Mouse (Mus musculus) regulatory T cell (primary cell): ENCODE measurements around the gene G3bp2.

Experiments used
- in situ Hi-C: fragments of 300-600 bp; cut with MboI, MseI; formaldehyde crosslinking; loops from one replicate; pipeline ENCODE4 v1.15.1; 2025; ENCODE audit warnings: high pct_unique_total_duplicates

The G3bp2 gene

DNA sequence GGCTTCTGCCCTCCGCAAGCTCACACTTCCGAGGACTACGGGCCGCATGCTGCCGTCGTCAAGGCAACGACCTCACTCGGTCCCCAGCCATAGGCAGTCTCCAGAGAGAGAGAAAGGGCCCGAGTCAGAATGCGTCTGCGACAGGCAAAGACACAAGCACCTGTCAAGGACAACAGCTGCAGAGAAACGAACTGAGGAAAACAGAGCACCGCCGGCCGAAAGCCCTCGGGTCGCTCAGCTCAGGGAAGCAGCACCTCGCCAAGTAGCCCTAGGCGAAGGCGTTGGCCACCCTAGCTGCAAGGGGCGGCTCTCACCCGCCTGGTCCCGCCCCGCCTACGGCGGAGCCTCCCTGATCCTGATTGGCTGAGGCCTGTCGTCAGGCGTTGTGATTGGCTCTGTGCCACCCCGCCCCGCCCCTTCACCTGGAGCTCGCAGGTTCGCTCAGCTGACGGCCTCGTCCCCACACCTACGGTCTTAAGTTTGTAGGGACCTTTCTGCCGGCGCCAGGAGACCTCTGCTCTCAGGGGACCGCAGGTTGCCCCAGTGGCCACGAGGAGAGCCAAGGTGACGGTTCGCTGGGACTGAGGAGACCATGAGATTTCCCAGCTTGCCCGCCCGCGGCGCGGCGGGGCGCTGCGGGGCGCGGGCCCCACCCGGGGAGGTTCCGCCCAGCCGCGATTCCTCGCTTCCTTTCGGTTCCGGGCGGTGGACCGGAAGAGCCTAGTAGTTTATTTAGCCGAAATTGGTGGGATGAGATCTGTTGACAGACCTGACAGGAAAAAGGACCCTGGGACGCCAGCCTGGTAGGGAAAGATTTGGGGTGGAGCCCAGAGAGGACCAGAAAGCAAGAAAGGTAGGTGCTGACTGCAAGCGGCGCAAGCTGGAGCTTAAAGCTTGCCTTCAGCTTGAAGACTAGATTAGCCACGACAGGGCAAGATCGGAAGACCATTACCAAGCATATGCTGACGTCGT lies 40.9 kb downstream of the G3bp2 start:
- in situ Hi-C loops, result loop anchor here (5.0 kb wide), 1 partner anchor 80 kb away; the partner anchor contains the start of gene Rchy1

GRCm38 (mm10) chr5:92019960-92020359 lies 63.6 kb downstream of the G3bp2 start:
- in situ Hi-C loops, result no loop called here

DNA sequence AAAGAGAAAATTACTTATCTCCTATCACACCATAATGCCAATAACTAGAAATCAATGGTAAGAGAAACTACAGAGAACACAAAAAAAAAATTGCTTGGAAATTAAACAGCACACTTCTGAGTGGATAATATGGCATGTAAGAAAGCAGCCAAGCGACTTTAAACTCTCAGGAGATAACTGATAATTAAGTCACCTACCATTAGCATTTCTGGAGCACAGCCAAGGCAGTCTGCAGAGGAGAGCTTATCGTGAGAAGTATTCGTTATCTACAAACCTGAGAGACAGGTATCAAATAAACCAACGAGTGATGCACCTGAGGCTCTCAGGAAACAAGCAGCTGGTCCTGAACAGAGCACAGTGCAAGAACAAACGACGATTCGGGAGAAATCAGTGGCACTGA lies 71.8 kb downstream of the G3bp2 start:
- in situ Hi-C loops, result no loop called here

- in situ Hi-C loops, result loop anchor here (10.0 kb wide), 1 partner anchor 545 kb away; no protein-coding TSS in a partner anchor
These were observed 73.7 kb downstream of the G3bp2 start for GRCm38 (mm10) chr5:92009827-92010226.

DNA sequence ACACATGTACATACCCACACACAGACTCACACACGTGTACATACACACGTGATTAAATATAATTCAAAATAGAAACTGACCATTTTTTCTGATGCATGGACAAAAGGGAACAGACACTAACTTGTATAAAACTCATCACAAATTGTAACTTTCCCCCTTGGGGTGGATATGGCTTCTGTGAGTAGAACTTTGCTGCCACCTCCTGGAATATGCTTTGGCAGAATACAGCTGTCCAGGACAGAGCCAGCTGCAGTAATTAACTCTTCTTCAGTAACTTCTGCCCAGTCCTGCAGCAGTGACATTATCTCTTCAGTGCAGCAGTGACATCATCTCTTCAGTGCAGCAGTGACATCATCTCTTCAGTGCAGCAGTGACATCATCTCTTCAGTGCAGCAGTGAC lies 80.5 kb downstream of the G3bp2 start:
- in situ Hi-C loops, result loop anchor here (10.0 kb wide), 1 partner anchor 538 kb away; no protein-coding TSS in a partner anchor
